Mouse (Mus musculus) regulatory T cell (primary cell): Measurements from ENCODE around the gene Prr12.
"Not testable (repeated sequence)": the region's sequence is repeated elsewhere in the genome, so short reads cannot be mapped to it uniquely, and the experiment has no call there.

Experiments
- in situ Hi-C: fragments of 300-600 bp; cut with MboI, MseI; formaldehyde crosslinking; loops from one replicate; pipeline ENCODE4 v1.15.1; 2025; ENCODE audit warnings: high pct_unique_total_duplicates

The Prr12 gene

DNA sequence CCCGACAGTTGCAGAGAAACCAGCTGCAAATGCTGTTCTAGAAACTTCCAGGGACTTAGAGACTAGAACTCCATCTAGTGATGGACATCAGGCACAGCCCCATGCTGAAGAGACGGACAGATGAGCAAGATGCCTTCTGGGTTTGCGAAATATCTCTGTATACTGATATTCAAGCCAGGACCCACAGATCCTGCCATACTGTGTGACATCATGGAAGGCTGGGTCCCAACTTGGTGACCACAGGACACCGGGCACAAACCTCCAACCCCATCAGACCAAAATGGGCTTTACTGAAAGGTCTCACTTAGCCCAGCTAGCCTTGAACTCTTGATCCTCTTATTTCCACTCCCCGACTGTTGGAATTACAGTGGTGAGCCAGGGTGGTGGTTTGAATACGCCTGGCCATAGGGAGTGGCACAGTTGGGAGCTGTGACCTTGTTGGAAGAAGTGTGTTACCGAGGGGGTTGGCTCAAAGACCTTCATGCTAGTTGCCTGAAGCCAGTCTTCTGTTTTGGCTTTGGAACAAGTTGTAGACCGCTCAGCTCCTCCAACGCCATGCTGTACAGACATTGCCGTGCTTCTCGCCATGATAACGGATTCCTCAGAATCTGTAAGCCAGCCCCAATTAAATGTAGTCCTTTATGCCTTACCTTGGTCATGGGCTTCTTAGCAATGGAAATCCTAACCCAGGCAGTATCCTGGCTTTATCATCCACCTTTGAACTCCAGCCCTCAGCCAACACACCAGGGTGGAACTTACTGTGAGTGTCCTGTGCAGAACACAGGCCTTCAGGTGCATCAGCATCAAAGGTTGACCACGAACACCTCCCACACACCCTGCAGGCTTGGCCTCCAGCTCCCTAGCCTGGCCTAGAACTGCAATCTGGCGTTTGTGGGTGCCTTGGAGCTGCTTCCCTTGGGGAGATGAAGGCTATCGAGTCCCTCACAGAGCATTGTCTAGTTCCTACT is 28.1 kb downstream of the Prr12 start:
- in situ Hi-C loops = no loop called here

DNA sequence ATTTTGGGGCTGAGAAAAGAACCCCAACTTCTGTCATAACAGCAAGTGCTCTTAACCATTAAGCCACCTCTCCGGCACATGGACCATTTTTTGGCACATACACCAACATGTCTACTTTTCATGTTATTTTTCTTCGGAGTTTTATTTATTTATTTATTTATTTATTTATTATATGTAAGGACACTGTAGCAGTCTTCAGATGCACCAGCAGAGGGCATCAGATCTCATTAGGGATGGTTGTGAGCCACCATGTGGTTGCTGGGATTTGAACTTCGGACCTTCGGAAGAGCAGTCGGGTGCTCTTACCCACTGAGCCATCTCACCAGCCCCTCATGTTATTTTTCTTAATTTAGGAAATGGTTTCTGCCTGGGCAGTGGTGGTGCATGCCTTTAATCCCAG is 29.0 kb downstream of the Prr12 start:
- in situ Hi-C loops = not testable (repeated sequence)

DNA sequence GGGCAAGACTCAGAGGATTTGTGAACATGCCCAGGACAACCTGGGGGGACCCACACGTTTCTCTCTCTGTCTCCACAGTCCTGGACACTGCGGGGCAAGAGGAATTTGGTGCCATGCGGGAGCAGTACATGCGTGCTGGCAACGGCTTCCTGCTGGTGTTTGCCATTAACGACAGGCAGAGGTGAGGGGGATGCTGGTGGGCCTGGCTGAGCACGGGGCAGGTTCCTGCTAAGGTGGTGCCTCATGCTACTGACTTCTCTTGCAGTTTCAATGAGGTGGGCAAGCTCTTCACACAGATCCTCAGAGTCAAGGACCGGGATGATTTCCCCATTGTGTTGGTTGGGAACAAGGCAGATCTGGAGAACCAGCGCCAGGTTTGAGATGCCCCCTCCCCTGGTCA is 32.5 kb downstream of the Prr12 start:
- in situ Hi-C loops = no loop called here

DNA sequence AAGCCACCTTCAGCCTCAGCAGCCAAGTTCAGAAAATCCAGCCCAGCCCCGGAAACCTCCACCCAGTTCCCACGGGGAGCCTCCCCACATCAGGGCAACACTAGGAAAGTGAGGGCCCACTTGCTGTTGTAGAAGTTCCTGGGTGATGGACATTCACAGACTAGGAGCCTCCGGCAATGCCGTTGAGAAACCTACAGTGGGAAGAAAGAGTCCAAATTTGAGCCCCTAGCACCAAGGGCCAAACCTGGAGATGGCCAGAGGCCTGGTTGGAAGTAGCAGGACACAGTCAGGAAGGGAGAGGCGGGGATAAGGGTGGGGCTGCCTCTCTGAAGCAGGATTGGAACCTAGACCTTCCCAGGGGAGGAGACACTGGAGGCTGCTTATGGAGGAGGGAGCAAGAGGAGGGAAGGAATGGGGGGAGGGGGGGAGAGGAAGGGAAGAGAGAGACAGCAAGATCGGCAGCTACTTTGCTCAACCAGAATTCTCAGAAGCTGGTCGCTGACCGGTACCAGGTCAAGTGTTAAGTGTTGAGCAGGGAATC is 33.6 kb downstream of the Prr12 start:
- in situ Hi-C loops = no loop called here

DNA sequence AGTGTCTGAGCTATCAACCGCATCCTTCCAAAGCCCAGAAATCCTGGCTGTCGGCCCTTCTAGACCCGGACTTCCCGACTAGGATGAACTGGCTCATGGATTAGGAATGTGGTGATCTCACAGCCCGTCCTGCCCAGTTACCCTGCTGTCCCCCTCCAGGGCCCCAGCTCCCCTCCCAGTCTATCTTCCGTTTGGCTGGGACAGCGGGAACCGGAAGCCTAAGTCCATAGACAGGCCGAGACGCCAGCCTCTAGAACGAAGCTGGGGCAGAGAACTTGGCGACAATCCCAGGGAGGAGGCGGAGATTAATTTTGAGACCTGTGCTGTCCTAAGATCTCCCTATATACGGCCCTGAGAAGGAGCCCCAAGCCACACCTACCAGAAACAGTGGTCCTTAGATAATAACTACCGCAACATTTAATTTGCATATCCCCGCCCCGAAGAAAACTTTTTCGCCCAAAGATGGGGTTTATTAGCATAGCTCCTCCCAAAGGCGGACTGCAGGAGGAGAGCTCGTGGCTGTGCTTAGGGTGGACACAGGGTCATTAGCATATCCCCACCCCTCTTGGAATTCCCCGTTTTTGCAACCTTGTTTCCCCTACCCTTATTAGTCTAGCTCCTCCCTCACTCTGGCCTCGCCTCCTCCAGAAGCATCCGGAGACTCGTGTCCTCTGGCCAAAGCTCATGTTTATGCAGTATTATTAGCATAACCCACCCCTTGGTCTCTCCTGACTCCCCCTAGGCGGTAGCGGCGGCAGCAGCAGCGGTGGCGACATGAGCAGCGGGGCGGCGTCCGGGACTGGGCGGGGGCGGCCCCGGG is 35.2 kb downstream of the Prr12 start, which contains the start of gene Rras:
Gene Rras (plus strand): TSS at position 720 of the 820 bp plus-strand sequence.
- in situ Hi-C loops = no loop called here

DNA sequence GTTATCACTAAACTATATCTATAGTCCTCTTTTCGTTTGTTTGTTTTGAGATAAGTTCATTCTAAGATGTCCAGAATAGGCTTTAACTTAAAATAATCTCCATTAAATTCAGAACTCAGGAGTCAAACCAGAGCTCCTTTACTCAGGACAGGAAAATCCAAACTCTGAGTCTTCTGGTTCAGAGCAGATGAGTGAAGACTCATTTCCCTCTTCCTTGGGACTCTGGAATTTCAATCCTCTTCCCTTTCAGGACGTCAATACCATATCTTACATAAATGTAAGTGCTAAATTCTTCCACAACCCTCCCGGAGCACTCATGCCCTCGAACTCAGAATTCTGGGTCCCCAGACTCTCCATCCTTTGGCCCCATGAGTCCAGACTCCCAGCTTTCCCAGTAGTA is 35.9 kb downstream of the Prr12 start:
- in situ Hi-C loops = no loop called here

DNA sequence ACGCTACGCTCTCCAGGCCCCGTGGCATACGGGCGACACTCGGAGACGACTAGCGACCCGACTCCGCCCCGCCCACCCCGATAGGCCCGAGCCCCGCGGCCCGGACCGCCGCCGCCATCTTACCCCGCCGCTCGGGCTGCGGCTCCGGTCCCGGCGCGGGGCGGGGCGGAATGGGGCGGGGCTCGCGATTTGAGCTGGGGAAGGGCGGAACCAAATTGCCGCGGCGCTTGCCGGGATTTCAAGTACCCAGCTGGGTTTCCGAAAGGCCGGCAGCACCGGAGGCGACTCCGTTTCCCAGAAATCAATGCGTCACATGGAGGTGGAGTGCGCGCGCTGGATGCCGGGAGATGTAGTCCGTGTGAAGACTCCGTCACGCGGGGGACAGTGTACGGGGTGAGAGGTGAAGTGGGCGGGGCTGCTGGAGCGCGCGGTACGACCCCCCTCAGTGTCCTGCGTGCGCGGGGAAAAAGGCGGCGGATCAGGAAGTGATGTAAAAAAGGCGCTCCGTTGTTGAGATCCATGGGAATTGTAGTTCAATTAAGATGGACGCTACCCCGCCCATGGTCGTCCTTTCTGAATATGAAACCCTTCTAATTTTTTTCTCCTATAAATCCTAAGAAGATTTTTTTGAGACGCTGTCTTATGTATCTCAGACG is 36.6 kb downstream of the Prr12 start, which contains the start of gene Scaf1:
Gene Scaf1 (minus strand): TSS at position 407 of the 656 bp plus-strand sequence.
- in situ Hi-C loops = no loop called here

DNA sequence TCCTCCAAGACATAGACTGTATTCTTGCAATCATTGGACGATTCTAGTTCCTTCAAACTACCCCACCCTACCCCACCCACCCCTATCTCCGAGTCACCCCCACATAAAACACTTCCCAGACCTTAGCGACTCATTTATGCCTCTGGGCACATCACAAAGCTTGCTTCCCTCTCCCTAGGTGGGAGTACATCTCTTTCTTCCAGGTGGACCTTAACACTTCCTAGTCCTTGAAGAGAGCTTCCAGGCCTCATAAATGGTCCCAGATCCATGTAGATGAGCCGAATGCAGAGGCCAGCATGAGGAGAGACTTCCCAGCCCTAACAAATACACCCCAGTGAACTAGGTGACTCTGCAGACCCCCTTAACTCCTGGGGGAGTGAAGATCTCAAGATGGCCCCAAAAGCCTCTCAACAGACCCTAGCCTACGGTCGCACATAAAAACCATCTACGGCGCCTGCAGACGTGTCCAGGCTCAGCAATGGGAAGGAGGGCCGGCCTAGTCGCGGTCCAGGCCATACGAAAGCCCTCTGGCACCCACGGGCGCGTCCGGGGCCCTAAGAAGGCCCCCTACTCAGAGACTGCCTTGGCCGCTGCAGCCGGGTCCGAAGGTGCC is 37.2 kb downstream of the Prr12 start:
- in situ Hi-C loops = no loop called here

DNA sequence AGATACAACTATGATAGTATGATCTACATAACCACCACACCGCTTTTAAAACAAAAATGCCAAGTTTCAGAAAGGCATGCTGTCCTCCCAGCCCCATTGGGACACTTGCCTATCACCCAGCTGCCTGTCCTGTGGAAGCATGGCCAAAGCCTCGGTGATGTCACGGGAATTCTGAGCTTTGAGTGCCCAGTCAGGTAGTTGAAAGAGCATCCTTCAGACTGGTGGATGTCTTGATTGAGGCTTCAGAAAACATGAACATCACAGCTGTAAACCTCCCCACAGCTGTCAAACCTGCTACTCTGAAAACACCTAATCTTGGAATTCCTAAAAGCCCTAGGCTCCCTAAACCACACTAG is 38.6 kb downstream of the Prr12 start:
- in situ Hi-C loops = no loop called here

DNA sequence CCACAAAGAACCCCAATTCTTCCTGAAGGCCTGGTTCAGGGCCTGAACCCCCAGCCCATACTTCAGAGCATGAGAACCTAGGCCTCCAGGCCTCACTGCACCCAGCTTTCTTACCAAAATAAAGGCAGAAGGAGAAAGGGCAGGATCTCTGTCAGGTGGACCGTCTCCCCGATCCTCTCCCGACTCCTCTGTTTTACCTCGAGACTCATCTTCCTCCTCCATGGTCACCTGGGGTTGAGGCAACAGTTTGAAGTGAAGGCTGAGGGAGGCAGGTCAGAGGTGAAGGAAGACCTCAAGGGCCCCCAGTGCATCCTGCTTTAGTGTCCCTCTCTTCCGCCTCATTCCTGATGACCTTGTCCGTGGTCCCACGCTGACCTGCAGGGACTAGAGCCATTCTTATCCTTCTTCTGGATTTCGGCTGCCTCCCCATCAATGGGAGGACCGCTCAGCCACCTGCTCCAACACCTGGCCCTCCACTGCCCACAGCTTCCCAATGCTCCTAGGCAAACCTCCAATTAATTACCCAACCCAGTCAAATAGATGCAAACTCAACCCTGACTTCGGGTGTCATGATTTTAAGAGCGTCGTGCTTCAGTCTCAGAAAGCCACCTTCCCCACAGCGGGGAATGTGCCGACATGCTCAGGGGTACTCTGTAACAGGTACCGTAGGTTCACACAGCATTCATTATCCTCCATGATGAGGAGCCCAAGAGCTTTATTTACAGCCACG is 39.1 kb downstream of the Prr12 start:
- in situ Hi-C loops = no loop called here

DNA sequence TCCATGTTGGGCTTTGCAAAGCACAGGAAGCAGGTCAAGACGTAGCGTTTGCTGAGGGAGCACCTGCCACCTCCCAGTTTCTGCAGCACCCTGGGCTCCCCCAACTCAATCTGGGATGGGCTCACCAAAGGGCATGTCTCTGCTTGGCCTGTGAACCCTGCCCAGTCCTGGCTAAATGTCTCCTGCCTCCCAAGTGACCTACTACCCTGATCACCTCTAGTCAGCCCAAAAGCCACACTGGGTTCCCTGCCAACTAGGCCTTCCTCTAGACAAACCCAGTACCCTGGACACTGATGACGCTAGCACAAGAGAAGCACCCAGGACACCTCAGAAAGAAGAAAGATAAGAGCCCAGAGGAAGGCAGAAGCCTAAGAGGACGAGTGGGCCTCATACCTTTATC is 39.9 kb downstream of the Prr12 start:
- in situ Hi-C loops = no loop called here

DNA sequence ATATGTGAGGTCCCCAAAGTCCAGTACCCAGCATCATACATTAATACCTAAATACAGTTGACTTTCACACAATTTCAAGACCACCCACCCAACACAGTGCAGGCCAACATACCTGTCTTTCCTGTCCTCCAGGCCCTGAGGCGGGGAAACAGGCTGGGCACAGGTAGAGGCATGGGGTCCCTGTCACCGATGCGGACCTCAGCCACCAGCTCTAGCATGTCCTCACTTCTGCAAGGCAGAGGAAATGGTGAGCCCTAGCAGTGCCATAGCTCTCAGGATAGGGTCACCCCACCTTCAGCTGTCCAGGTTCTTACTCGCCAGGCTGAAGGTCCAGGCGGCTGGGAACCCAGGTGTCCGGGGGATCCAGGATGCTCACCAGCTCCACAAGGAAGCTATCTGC is 40.7 kb downstream of the Prr12 start:
- in situ Hi-C loops = no loop called here

DNA sequence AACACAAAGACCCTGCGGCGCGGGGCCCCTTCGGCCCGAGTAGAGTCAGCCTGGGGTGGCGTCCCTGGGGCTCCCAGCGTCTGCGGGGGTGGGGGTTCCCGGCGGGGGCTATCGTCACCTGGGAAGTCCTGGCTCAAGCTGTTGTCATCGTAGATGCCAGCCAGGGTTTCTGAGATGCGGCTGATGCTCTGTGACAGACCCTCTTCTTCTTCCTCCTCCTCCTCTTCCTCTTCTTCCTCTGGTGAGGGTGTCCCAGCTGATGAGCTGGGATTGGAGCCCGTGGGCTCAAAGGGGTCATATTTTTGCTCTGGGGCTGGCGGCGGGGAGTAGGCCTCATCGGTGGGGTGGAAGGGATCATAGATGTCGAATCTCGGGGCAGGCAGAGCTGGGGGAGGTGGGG is 44.3 kb downstream of the Prr12 start:
- in situ Hi-C loops = no loop called here

DNA sequence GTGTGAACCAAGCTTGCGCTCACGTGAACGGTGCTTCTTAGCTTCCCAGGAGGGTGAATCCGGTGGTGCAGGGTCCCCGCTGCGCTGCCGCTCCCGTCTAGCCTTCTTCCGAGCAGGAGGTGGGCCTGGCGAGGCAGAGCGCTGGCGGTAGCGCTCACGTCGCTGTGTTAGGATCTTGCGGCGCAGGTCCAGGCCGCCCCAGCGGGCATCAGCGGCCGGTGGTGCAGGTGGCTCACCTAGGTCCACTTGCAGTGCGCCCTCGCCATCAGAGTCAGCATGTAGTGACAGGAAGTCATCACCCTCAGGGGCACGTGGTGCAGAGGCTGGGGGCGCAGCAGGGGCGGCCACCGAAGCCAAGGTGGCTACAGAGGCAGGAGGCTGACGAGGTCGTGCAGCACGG is 44.8 kb downstream of the Prr12 start:
- in situ Hi-C loops = no loop called here

DNA sequence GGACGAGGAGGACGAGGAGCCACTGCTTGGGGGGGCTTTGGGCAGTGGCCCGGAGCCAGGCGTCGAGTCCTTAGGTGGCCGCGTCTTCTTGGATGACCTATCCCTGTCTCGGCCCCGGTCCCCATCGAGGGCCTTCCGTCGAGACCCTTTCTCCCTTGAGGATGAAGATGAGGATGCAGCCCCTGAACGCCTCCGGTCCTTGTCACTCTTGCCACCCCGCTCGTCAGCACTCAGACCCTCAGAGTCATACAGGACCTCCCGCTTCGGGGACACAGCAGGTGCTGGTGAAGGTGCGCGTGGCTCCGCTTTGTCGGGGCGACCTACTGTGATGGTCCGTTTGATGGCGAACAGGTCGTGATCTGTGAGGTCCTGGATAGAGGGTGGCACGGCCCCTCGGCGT is 45.5 kb downstream of the Prr12 start:
- in situ Hi-C loops = no loop called here

DNA sequence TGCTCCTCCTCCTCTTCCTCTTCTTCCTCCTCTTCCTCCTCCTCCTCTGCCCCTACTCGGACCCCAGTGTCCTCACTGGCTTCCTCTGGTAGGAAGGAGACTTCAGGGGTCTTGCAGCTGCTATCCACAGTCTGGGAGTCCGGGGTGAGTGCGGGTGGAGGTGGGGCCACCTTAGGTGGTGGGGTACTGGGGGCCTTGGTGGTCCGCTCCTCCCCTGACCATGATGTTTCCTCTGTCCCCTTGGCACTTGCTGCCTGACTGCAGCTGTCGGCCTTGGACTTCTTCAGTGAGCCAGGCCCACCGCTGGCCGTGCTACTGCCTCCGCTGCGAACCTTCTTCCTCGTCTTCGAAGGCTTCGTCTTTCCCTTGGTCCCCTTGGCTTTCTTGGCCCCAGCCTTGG is 46.2 kb downstream of the Prr12 start:
- in situ Hi-C loops = no loop called here

DNA sequence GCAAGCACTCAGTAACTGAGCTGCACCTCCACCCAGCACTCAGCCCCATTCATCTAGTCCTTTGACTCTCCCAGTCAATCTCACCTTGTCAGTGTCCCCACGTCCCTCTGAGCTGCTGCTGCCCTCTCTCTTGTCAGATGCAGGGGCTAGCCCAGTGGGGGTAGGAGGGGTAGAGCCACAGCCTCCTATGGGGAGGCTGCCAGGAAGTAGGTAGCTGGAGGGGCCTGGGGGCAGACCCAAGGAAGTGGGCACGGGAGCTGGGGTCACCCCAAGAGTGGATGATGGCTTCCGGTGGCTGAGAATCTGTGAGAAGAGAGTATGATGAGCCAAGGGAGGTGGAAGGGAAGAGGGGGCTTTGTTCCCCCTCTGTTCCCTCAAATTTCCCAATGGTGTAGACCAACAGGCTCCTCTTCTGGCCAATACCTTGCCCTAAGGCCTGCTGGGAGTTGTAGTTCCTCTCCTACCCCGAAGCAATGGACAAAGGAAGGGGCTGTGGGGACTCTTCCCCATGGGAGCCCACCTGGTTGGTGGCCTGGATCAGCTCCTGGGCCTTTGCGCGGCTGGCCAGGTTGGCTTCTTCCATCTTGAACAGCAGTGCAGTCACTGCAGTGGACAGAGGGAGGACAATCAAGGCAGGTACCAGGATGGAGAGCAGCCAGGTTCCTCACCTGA is 47.2 kb downstream of the Prr12 start:
- in situ Hi-C loops = no loop called here

DNA sequence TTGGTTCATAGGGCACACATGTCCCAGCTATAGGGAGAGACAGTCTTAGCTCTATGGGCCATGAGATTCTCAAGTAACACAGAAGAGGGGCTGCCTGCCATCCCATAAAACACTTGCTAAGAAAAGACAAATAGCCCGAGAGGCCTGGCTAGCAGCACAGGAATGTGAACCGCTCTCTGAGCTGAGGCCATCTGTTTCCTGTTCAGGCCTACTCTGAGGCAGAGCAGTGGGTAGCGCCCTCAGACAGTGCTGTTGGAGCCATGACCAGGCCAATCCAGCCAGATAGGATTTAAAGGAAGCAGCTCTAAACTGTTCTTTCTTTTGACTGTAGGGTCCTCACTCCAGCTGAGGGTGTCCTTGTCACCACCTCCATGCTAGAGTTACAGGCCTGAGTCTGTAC is 48.1 kb downstream of the Prr12 start:
- in situ Hi-C loops = no loop called here

DNA sequence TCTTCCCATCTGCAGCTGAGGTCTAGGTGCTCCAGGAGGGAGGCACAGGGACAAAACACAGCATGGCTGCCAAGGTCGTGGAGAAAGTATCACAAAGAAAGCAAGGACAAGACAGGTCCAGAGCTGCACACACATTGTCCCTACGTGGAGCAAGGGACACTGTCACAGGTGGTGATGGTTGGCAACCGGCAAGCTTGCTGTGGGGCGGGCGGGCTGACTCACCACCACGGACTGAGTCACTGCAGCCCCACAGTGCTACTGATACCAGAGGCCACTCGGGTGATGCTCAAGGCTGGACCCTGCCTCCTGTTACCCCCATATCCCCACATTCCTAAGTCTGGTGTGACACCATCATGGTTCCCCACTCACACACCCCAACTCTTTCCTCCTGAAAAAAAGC is 50.2 kb downstream of the Prr12 start:
- in situ Hi-C loops = no loop called here

DNA sequence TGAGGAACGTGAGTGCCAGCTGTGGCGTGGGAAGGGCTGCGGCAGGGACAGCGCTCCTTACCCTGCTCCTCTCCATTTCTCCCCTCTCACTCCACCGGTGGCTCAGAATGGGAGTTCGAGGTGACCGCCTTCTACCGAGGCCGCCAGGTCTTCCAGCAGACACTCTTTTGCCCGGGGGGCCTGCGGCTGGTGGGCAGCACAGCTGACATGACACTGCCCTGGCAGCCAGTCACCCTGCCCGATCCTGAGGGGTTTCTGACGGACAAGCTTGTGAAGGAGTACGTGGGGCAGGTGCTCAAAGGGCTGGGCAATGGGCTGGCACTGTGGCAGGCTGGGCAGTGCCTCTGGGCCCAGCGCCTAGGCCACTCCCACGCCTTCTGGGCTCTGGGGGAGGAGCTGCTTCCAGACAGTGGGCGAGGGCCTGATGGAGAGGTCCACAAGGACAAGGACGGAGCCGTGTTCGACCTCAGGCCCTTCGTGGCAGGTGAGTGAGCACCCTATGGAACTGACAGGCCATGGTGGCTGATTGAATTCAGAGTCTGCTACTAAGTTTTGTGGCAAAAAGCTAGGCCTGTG is 52.1 kb downstream of the Prr12 start:
- in situ Hi-C loops = no loop called here
